12 mouse cellular contexts compared by ENCODE assay signal in genomic region chrX:7740082-7740819, GRCm38 (mm10). TPM values are rescaled to one million over a fixed set of nuclear protein-coding genes. Genes with fewer than 3 reads are reported as not detected.
DNase-seq lines count a peak whose midpoint lies in the region; ATAC-seq and TF ChIP-seq lines count a peak whose summit lies in the region.
"Had no signal": no experiment of that assay in that cellular context is flagged by ENCODE, and none has a peak within 500 bp of the region (broad histone marks: within the 10 kb centered on the region; RNA-seq: fewer than 3 reads in every experiment).

No protein-coding gene starts in this region.

- H3K36me3 ChIP-seq in kidney, embryonic 14.5 days (ENCODE audit: control insufficient read depth, insufficient read depth, low read length), result no peaks in the 10 kb centered on the region; the same call in 1 of the 2 replicates
- peaks cover 4% of the 10 kb centered on the region; the same call in 1 of the 2 replicates for H3K36me3 ChIP-seq in lung, embryonic 14.5 days (ENCODE audit: insufficient read depth)
- no peaks in the 10 kb centered on the region for H3K36me3 ChIP-seq in thymus, adult 2 months (ENCODE audit: control insufficient read depth, insufficient read depth, low read length)
- H3K36me3 ChIP-seq: hindbrain, embryonic 15.5 days had no signal

- TF ChIP-seq CTCF in lung, embryonic 14.5 days (IDR thresholded peaks at IDR 0.05; ENCODE audit: low read depth), result no peak
- TF ChIP-seq CTCF in thymus, adult 2 months (IDR thresholded peaks at IDR 0.05; ENCODE audit: borderline replicate concordance, control insufficient read depth, extremely low read depth, insufficient read depth, low read length, poor library complexity), result no peak

- no peak for TF ChIP-seq POLR2A in thymus, adult 2 months (IDR thresholded peaks at IDR 0.05; ENCODE audit: control insufficient read depth, extremely low read depth, insufficient read depth, low read length, poor library complexity)

- no peak overlapping the region for H3K4me3 ChIP-seq in kidney, embryonic 14.5 days (ENCODE audit: low read length)
- H3K4me3 ChIP-seq in lung, embryonic 14.5 days (ENCODE audit: low read depth, low read length), result peak overlapping the region; percentile 4; the same call in 1 of the 2 replicates
- no peak overlapping the region for H3K4me3 ChIP-seq in thymus, adult 2 months (ENCODE audit: control insufficient read depth, insufficient read depth, low read length)
- H3K4me3 ChIP-seq: hindbrain, embryonic 15.5 days; neural tube, embryonic 13.5 days had no signal

- ATAC-seq in kidney, embryonic 14.5 days (ENCODE audit: low FRiP score, low TSS enrichment), result peak; percentile 70
- ATAC-seq in lung, embryonic 14.5 days (ENCODE audit: insufficient read depth), result peak; percentile 70

- H3K27ac ChIP-seq in kidney, embryonic 14.5 days (ENCODE audit: low read depth, low read length), result no peak overlapping the region; the same call in 1 of the 2 replicates
- peak overlapping the region; percentile 63 for H3K27ac ChIP-seq in lung, embryonic 14.5 days (ENCODE audit: low read depth)
- no peak overlapping the region for H3K27ac ChIP-seq in thymus, adult 2 months (ENCODE audit: control insufficient read depth, insufficient read depth, low read length)
- H3K27ac ChIP-seq: hindbrain, embryonic 15.5 days; neural tube, embryonic 13.5 days had no signal

- no peaks in the 10 kb centered on the region for H3K9me3 ChIP-seq in kidney, embryonic 14.5 days (ENCODE audit: control insufficient read depth, low read length)
- H3K9me3 ChIP-seq in lung, embryonic 14.5 days (ENCODE audit: low read depth, low read length), result no peaks in the 10 kb centered on the region
- H3K9me3 ChIP-seq: hindbrain, embryonic 15.5 days; neural tube, embryonic 13.5 days had no signal

- intact Hi-C loops in heart, postnatal 36 days (cut with DNase I), result no loop called here

- H3K27me3 ChIP-seq in kidney, embryonic 14.5 days (ENCODE audit: control insufficient read depth, insufficient read depth, low read length), result no peaks in the 10 kb centered on the region
- no peaks in the 10 kb centered on the region for H3K27me3 ChIP-seq in lung, embryonic 14.5 days (ENCODE audit: insufficient read depth, low read length)
- H3K27me3 ChIP-seq in thymus, adult 2 months (ENCODE audit: control insufficient read depth, insufficient read depth, low read length), result no peaks in the 10 kb centered on the region
- H3K27me3 ChIP-seq: hindbrain, embryonic 15.5 days; neural tube, embryonic 13.5 days had no signal

- peak; percentile 33 to 40 for DNase-seq in urinary bladder, adult 18-20 months (ENCODE audit: low spot score in 2 of 2)
- DNase-seq in urinary bladder, postnatal 4 days (ENCODE audit: low spot score in 2 of 2), result no peak
- DNase-seq in lung, embryonic 14.5 days, result peak; percentile 58
- DNase-seq in thymus, postnatal 25 days, result no peak
- no peak for DNase-seq in thymus, adult 2 months
- no peak for DNase-seq in heart, postnatal 36 days
- no peak for DNase-seq in frontal cortex, postnatal 25 days (ENCODE audit: low spot score in 2 of 2)
- DNase-seq: gastrocnemius, postnatal 14 days had no signal

- 52% methylated on average over 10 of the region's 10 CpGs for WGBS in kidney, embryonic 14.5 days
- WGBS in lung, embryonic 14.5 days, result 46% methylated on average over 10 of the region's 10 CpGs
- 79% methylated on average over 10 of the region's 10 CpGs for WGBS in thymus, adult 2 months

- H3K4me1 ChIP-seq in kidney, embryonic 14.5 days (ENCODE audit: control insufficient read depth, insufficient read depth, low read length), result no peaks in the 10 kb centered on the region
- H3K4me1 ChIP-seq in lung, embryonic 14.5 days (ENCODE audit: insufficient read depth), result no peaks in the 10 kb centered on the region
- H3K4me1 ChIP-seq in thymus, adult 2 months (replicated peaks; ENCODE audit: control insufficient read depth, insufficient read depth, low read length), result no peaks in the 10 kb centered on the region
- H3K4me1 ChIP-seq: hindbrain, embryonic 15.5 days; neural tube, embryonic 13.5 days had no signal

- no peak overlapping the region for H3K4me2 ChIP-seq in kidney, embryonic 14.5 days (replicated peaks; ENCODE audit: low read depth, low read length)
- H3K4me2 ChIP-seq in lung, embryonic 14.5 days, result peak overlapping the region; percentile 41
- H3K4me2 ChIP-seq: hindbrain, embryonic 15.5 days; neural tube, embryonic 13.5 days had no signal

- no peak overlapping the region for H3K9ac ChIP-seq in kidney, embryonic 14.5 days (ENCODE audit: low read depth, low read length)
- H3K9ac ChIP-seq in lung, embryonic 14.5 days, result no peak overlapping the region; the same call in 1 of the 2 replicates
- H3K9ac ChIP-seq: hindbrain, embryonic 15.5 days; neural tube, embryonic 13.5 days had no signal

RNA-seq across cellular contexts. Expression of gene Ccdc120, which starts 10.5 kb away (rescaled TPM):
- polyA plus RNA-seq in kidney, embryonic 14.5 days (2014; fragmentation: Nextera tagmentation; extraction: Ambion mirVana), result 15.6 and 21.5 TPM in 2 replicates
- 22.7 and 25.3 TPM in 2 replicates for polyA plus RNA-seq in lung, embryonic 14.5 days (2014; fragmentation: Nextera tagmentation; extraction: Ambion mirVana)
- polyA plus RNA-seq in thymus, adult 2 months (2012; rRNA removed), result 6.8 and 9.3 TPM in 2 replicates
- total RNA-seq in heart, postnatal 36 days (2021), result 1 to 10 TPM in 1 of 2 experiments, under 1 TPM in 1; 0.42 to 1.8 TPM
- total RNA-seq: megakaryocyte, adult 5-6 weeks had no signal

RNA-seq across cellular contexts. Expression of gene Praf2, which starts 12.0 kb away (rescaled TPM):
- 74.5 and 80.1 TPM in 2 replicates for polyA plus RNA-seq in kidney, embryonic 14.5 days (2014; fragmentation: Nextera tagmentation; extraction: Ambion mirVana)
- polyA plus RNA-seq in lung, embryonic 14.5 days (2014; fragmentation: Nextera tagmentation; extraction: Ambion mirVana), result 71.2 and 71.8 TPM in 2 replicates
- polyA plus RNA-seq in thymus, adult 2 months (2012; rRNA removed), result 39.9 and 44.4 TPM in 2 replicates
- total RNA-seq in heart, postnatal 36 days (2021), result 1 to 10 TPM; 5.4 to 5.7 TPM

RNA-seq across cellular contexts. Expression of gene Gm45208, which starts 18.2 kb away (rescaled TPM):
- 0.23 TPM in 1 of 2 replicates, not detected in the other for polyA plus RNA-seq in kidney, embryonic 14.5 days (2014; fragmentation: Nextera tagmentation; extraction: Ambion mirVana)
- polyA plus RNA-seq in lung, embryonic 14.5 days (2014; fragmentation: Nextera tagmentation; extraction: Ambion mirVana), result 0.49 and 1.1 TPM in 2 replicates
- 1.8 and 1.9 TPM in 2 replicates for polyA plus RNA-seq in thymus, adult 2 months (2012; rRNA removed)
- under 1 TPM in 1 of 2 experiments, not detected in 1; 0.68 TPM for total RNA-seq in heart, postnatal 36 days (2021)
- total RNA-seq: gastrocnemius, postnatal 14 days; megakaryocyte, adult 5-6 weeks had no signal
- polyA plus RNA-seq: hindbrain, embryonic 15.5 days; neural tube, embryonic 13.5 days had no signal

RNA-seq across cellular contexts. Expression of gene Tfe3, which starts 22.1 kb away (rescaled TPM):
- 19.7 and 25.6 TPM in 2 replicates for polyA plus RNA-seq in kidney, embryonic 14.5 days (2014; fragmentation: Nextera tagmentation; extraction: Ambion mirVana)
- 21.7 and 22.5 TPM in 2 replicates for polyA plus RNA-seq in lung, embryonic 14.5 days (2014; fragmentation: Nextera tagmentation; extraction: Ambion mirVana)
- polyA plus RNA-seq in thymus, adult 2 months (2012; rRNA removed), result 26.4 and 29.5 TPM in 2 replicates
- total RNA-seq in heart, postnatal 36 days (2021), result 10 to 100 TPM; 14.3 to 17.3 TPM

RNA-seq across cellular contexts. Expression of gene Wdr45, which starts 26.1 kb away (rescaled TPM):
- 26.0 and 34.0 TPM in 2 replicates for polyA plus RNA-seq in kidney, embryonic 14.5 days (2014; fragmentation: Nextera tagmentation; extraction: Ambion mirVana)
- 32.1 and 32.8 TPM in 2 replicates for polyA plus RNA-seq in lung, embryonic 14.5 days (2014; fragmentation: Nextera tagmentation; extraction: Ambion mirVana)
- 86.6 and 105 TPM in 2 replicates for polyA plus RNA-seq in thymus, adult 2 months (2012; rRNA removed)
- 10 to 100 TPM; 46.3 to 55.4 TPM for total RNA-seq in heart, postnatal 36 days (2021)

Comparison
In these comparisons a context has a peak if more than half of its experiments do, and no peak if none do; other contexts are left out.
1. DNase-seq: peak in urinary bladder, adult 18-20 months (2 of 2) and lung, embryonic 14.5 days (single experiment); none in urinary bladder, postnatal 4 days (0 of 2), thymus, postnatal 25 days (single experiment), thymus, adult 2 months (single experiment), heart, postnatal 36 days (0 of 2) and frontal cortex, postnatal 25 days (0 of 2).